Mouse (Mus musculus): Measurements from ENCODE around the gene Usp20.

DNA sequence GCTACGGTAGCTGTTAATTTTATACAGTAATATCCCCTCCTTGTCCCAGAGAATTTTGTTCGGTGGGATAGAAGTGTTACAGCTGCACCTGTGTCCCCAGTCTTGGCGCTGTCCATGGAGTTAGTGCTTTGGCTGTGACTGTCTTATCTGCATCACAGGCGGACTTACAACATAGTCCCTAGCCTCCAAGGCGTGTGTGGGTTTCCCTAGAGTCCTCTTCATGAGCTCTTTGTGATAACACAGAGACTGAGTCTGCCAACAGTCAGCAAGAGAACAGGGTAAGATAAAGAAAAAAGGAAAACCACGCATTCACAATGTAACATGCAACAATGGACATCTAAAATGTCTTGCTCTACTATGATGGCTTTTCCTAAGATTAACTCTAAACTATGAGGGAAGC is 66.0 kb downstream of the Usp20 start:
- TF ChIP-seq CTCF (IDR thresholded peaks at IDR 0.05; ENCODE audit: low read depth, low read length) (no peak), GATA1 (IDR thresholded peaks at IDR 0.05; ENCODE audit: borderline replicate concordance, low read length) (no peak)

Data from G1E (cell line).